Mouse (Mus musculus) midbrain, embryonic 12.5 days (tissue): ENCODE data around the gene Tut4. TPM values are rescaled to one million over a fixed set of nuclear protein-coding genes. Genes with fewer than 3 reads are reported as not detected.

ENCODE experiments used
- ATAC-seq: fragments of 200-750 bp; cut with Nextera tagmentation; 2 replicates; pipeline ENCODE4 v1.8.0; 2017; ENCODE audit warnings: low read depth, moderate TSS enrichment, moderate library complexity; ENCODE audit not compliant: low FRiP score
- H3K27ac ChIP-seq: fragments of 300-500 bp; sonication (generic); replicated peaks from 2 replicates; pipeline ENCODE4 v1.5.1; 2016; ENCODE audit warnings: mild to moderate bottlenecking
- H3K27me3 ChIP-seq: fragments of 300-500 bp; sonication (generic); 2 replicates; pipeline ENCODE4 v1.6.1; 2016; ENCODE audit warnings: mild to moderate bottlenecking
- H3K36me3 ChIP-seq: fragments of 300-500 bp; sonication (generic); 2 replicates; pipeline ENCODE4 v1.6.1; 2016
- H3K4me1 ChIP-seq: fragments of 300-500 bp; sonication (generic); 2 replicates; pipeline ENCODE4 v1.6.1; 2016
- H3K4me2 ChIP-seq: fragments of 300-500 bp; sonication (generic); replicated peaks from 2 replicates; pipeline ENCODE4 v1.6.1; 2016; ENCODE audit warnings: mild to moderate bottlenecking, moderate library complexity
- H3K4me3 ChIP-seq: fragments of 300-500 bp; sonication (generic); 2 replicates; pipeline ENCODE4 v1.5.1; 2016; ENCODE audit warnings: mild to moderate bottlenecking
- H3K9ac ChIP-seq: fragments of 300-500 bp; sonication (generic); replicated peaks from 2 replicates; pipeline ENCODE4 v1.6.1; 2016; ENCODE audit warnings: mild to moderate bottlenecking, moderate library complexity
- H3K9me3 ChIP-seq: fragments of 300-500 bp; sonication (generic); 2 replicates; pipeline ENCODE4 v1.6.1; 2016; ENCODE audit warnings: mild to moderate bottlenecking
- WGBS: fragments of 180-500 bp; shearing (Covaris S2); methylation state at CpG from one replicate; pipeline ENCODE4 v1.1.7; 2016; 5-methylcytosine and 5-hydroxymethylcytosine counted together
- polyA plus RNA-seq: library from polyadenylated mRNA; unstranded; fragments of >200 nt; fragmentation: Nextera tagmentation; extraction: Ambion mirVana; gene quantifications from 2 replicates; pipeline ENCODE4 v1.2.1, GENCODE M21; 2016

Gene Tut4
- 102 and 110 TPM in 2 replicates for polyA plus RNA-seq

- WGBS, result 1% methylated on average over 77 of the region's 97 CpGs
- peaks cover 13% of the 10 kb centered on the region for H3K4me1 ChIP-seq
- H3K27ac ChIP-seq, result peak within 1 kb of the TSS; percentile 99
- peak; percentile 89 for ATAC-seq
- H3K9ac ChIP-seq, result peak within 1 kb of the TSS; percentile 99
- no peaks in the 10 kb centered on the region for H3K9me3 ChIP-seq
- peak within 1 kb of the TSS; percentile 99 for H3K4me3 ChIP-seq
- H3K27me3 ChIP-seq, result no peaks in the 10 kb centered on the region
- H3K36me3 ChIP-seq, result peaks cover 7% of the 10 kb centered on the region; the same call in 1 of the 2 replicates
- peak within 1 kb of the TSS; percentile 73 for H3K4me2 ChIP-seq
Observed at GRCm38 (mm10) chr4:108459231-108460155, at the start of gene Tut4. TSS of gene Tut4 (plus strand) at chr4:108459426.

- Histone ChIP-seq H3K4me2 (no peak overlapping the region), H3K27me3 (no peaks in the 10 kb centered on the region), H3K36me3 (no peaks in the 10 kb centered on the region), H3K27ac (no peak overlapping the region), H3K4me1 (no peaks in the 10 kb centered on the region; the same call in 1 of the 2 replicates), H3K9me3 (no peaks in the 10 kb centered on the region), H3K4me3 (no peak overlapping the region), H3K9ac (no peak overlapping the region)
- 93% methylated on average over 2 of the region's 2 CpGs for WGBS
- no peak for ATAC-seq
Observed at GRCm38 (mm10) chr4:108424587-108424986, 34.6 kb upstream of the Tut4 start.

GRCm38 (mm10) chr4:108427719-108428340 is 31.4 kb upstream of the Tut4 start:
- Histone ChIP-seq H3K4me3 (no peak overlapping the region), H3K9ac (no peak overlapping the region), H3K9me3 (no peaks in the 10 kb centered on the region), H3K27me3 (no peaks in the 10 kb centered on the region), H3K36me3 (no peaks in the 10 kb centered on the region), H3K27ac (no peak overlapping the region), H3K4me2 (no peak overlapping the region), H3K4me1 (peaks cover 24% of the 10 kb centered on the region)
- ATAC-seq, result no peak
- WGBS, result 85% methylated on average over 11 of the region's 11 CpGs

GRCm38 (mm10) chr4:108428341-108428721 is 30.9 kb upstream of the Tut4 start:
- peaks cover 26% of the 10 kb centered on the region for H3K4me1 ChIP-seq
- H3K4me3 ChIP-seq, result no peak overlapping the region
- no peak overlapping the region for H3K9ac ChIP-seq
- no peaks in the 10 kb centered on the region for H3K27me3 ChIP-seq
- H3K9me3 ChIP-seq, result no peaks in the 10 kb centered on the region
- ATAC-seq, result no peak
- no peaks in the 10 kb centered on the region for H3K36me3 ChIP-seq
- WGBS, result 92% methylated on average over 6 of the region's 6 CpGs
- no peak overlapping the region for H3K4me2 ChIP-seq
- H3K27ac ChIP-seq, result no peak overlapping the region

- Histone ChIP-seq H3K4me3 (no peak overlapping the region), H3K9ac (no peak overlapping the region), H3K27me3 (no peaks in the 10 kb centered on the region), H3K36me3 (no peaks in the 10 kb centered on the region), H3K4me1 (peaks cover 33% of the 10 kb centered on the region), H3K4me2 (peak overlapping the region; percentile 19), H3K27ac (peak overlapping the region; percentile 83), H3K9me3 (no peaks in the 10 kb centered on the region)
- 19% methylated on average over 4 of the region's 4 CpGs for WGBS
- peak; percentile 94 for ATAC-seq
Observed at GRCm38 (mm10) chr4:108430656-108431560, 28.3 kb upstream of the Tut4 start.

GRCm38 (mm10) chr4:108431561-108431936 is 27.7 kb upstream of the Tut4 start:
- Histone ChIP-seq H3K27me3 (no peaks in the 10 kb centered on the region), H3K27ac (peak overlapping the region; percentile 83), H3K36me3 (no peaks in the 10 kb centered on the region), H3K4me3 (no peak overlapping the region), H3K9me3 (no peaks in the 10 kb centered on the region), H3K9ac (no peak overlapping the region), H3K4me1 (peaks cover 33% of the 10 kb centered on the region), H3K4me2 (peak overlapping the region; percentile 19)
- WGBS, result 22% methylated on average over 2 of the region's 2 CpGs
- 0 out of 2 replicates have a peak, but pooled peaks have one; percentile 28 for ATAC-seq

- Histone ChIP-seq H3K36me3 (no peaks in the 10 kb centered on the region), H3K4me3 (no peak overlapping the region), H3K9me3 (no peaks in the 10 kb centered on the region), H3K9ac (no peak overlapping the region), H3K4me2 (no peak overlapping the region), H3K4me1 (peaks cover 33% of the 10 kb centered on the region), H3K27ac (no peak overlapping the region), H3K27me3 (no peaks in the 10 kb centered on the region)
- ATAC-seq, result no peak
- 41% methylated on average over 6 of the region's 6 CpGs for WGBS
Observed at GRCm38 (mm10) chr4:108433341-108433740, 25.9 kb upstream of the Tut4 start.

- Histone ChIP-seq H3K27me3 (no peaks in the 10 kb centered on the region), H3K27ac (no peak overlapping the region), H3K4me1 (peaks cover 33% of the 10 kb centered on the region), H3K4me2 (no peak overlapping the region), H3K36me3 (no peaks in the 10 kb centered on the region), H3K9ac (no peak overlapping the region), H3K9me3 (no peaks in the 10 kb centered on the region), H3K4me3 (no peak overlapping the region)
- 88% methylated on average over 4 of the region's 4 CpGs for WGBS
- no peak for ATAC-seq
Observed at GRCm38 (mm10) chr4:108434221-108434620, 25.0 kb upstream of the Tut4 start.

GRCm38 (mm10) chr4:108434781-108435180 is 24.4 kb upstream of the Tut4 start:
- no peak overlapping the region for H3K4me3 ChIP-seq
- no peak overlapping the region for H3K27ac ChIP-seq
- H3K9me3 ChIP-seq, result no peaks in the 10 kb centered on the region
- peaks cover 33% of the 10 kb centered on the region for H3K4me1 ChIP-seq
- WGBS, result 96% methylated on average over 3 of the region's 3 CpGs
- H3K36me3 ChIP-seq, result no peaks in the 10 kb centered on the region
- H3K4me2 ChIP-seq, result no peak overlapping the region
- no peak for ATAC-seq
- no peak overlapping the region for H3K9ac ChIP-seq
- no peaks in the 10 kb centered on the region for H3K27me3 ChIP-seq

- Histone ChIP-seq H3K9me3 (no peaks in the 10 kb centered on the region), H3K4me2 (no peak overlapping the region), H3K9ac (no peak overlapping the region), H3K27me3 (no peaks in the 10 kb centered on the region), H3K4me3 (no peak overlapping the region), H3K27ac (no peak overlapping the region), H3K4me1 (peaks cover 31% of the 10 kb centered on the region), H3K36me3 (no peaks in the 10 kb centered on the region)
- WGBS, result 76% methylated on average over 3 of the region's 3 CpGs
- ATAC-seq, result no peak
Observed at GRCm38 (mm10) chr4:108435646-108436045, 23.6 kb upstream of the Tut4 start.

GRCm38 (mm10) chr4:108436225-108436624 is 23.0 kb upstream of the Tut4 start:
- ATAC-seq, result no peak
- no peaks in the 10 kb centered on the region for H3K36me3 ChIP-seq
- H3K9me3 ChIP-seq, result no peaks in the 10 kb centered on the region
- WGBS, result 67% methylated on average over 1 of the region's 1 CpGs
- H3K27me3 ChIP-seq, result no peaks in the 10 kb centered on the region
- H3K27ac ChIP-seq, result no peak overlapping the region
- H3K4me3 ChIP-seq, result no peak overlapping the region
- no peak overlapping the region for H3K9ac ChIP-seq
- no peak overlapping the region for H3K4me2 ChIP-seq
- peaks cover 25% of the 10 kb centered on the region for H3K4me1 ChIP-seq
